Mouse (Mus musculus) olfactory bulb, adult 2 months (tissue): ENCODE data around the gene Metrn.

ENCODE experiments used
- CTCF ChIP-seq: fragments of 200-500 bp; IDR thresholded peaks from 2 replicates; pipeline ENCODE4 v1.5.1; 2012; ENCODE audit warnings: low read depth, mild to moderate bottlenecking, low read length, moderate library complexity; ENCODE audit not compliant: insufficient read depth
- POLR2A ChIP-seq: fragments of 200-500 bp; IDR thresholded peaks from 2 replicates; pipeline ENCODE4 v1.6.1; 2012; ENCODE audit warnings: mild to moderate bottlenecking, low read depth, low read length, moderate library complexity; ENCODE audit not compliant: insufficient read depth

GRCm38 (mm10) chr17:25830806-25831431 lies 34.0 kb upstream of the Metrn start:
- no peak for TF ChIP-seq CTCF
- TF ChIP-seq POLR2A: no peak
